Mouse (Mus musculus): ENCODE measurements around the gene Ppm1a. TPM values are rescaled to one million over a fixed set of nuclear protein-coding genes. Genes with fewer than 3 reads are reported as not detected.
"Not testable (repeated sequence)": the region's sequence is repeated elsewhere in the genome, so short reads cannot be mapped to it uniquely, and the experiment has no call there.

The Ppm1a gene
- polyA plus RNA-seq, 1 experiment from 2014 or later = 20.0 TPM

DNA sequence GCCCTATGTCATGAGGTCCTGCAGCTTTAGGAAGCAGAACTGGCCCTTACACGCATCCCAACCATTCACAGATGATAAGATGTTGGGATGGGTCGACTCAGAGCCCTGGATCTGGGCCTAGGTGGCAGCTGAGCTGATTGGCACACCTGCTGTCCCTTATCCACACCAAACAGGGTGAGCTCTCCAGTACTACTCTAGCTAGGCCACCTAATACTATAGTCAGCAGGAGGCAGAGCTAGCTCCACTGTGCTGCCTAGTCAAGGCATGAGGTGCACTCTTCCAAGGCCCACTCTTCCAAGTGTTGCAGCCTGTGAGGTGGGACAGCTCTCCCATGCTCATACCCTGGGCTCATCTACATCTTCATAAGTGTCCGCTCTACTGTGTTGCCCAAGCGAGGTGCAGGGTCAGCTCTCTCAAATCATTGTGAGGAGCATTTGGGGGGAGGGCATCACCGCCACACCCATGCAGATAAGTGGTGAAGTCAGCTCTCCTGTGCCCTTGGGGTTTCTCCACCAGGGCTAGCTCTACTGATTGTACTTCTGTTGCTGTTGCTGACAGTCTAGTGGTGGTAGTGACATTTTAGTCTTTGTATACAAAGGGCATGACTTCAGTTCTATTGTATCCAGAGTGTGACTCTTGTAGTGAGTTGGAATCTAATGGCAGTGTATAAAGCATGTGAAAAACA is 12.4 kb downstream of the Ppm1a start:
- no peak overlapping the region for H3K27ac ChIP-seq (ENCODE audit: low read length)
- H3K36me3 ChIP-seq (ENCODE audit: control insufficient read depth, insufficient read depth, low read length) = no peaks in the 10 kb centered on the region
- H3K4me3 ChIP-seq (ENCODE audit: low read length) = no peak overlapping the region
- no peaks in the 10 kb centered on the region for H3K27me3 ChIP-seq (replicated peaks; ENCODE audit: control insufficient read depth, insufficient read depth, low read length)
- no peak overlapping the region for H3K9ac ChIP-seq (ENCODE audit: low read depth, low read length)
- peaks cover 11% of the 10 kb centered on the region for H3K4me1 ChIP-seq (ENCODE audit: control insufficient read depth, insufficient read depth, low read length)
- no peak overlapping the region for H3K4me2 ChIP-seq (ENCODE audit: low read depth, low read length)
- WGBS = 89% methylated on average over 5 of the region's 5 CpGs
- ATAC-seq = peak; percentile 47; the same call in 1 of the 2 replicates
- H3K9me3 ChIP-seq (ENCODE audit: control insufficient read depth, low read length) = no peaks in the 10 kb centered on the region; the same call in 1 of the 2 replicates

- H3K4me3 ChIP-seq (ENCODE audit: low read length) = no peak overlapping the region
- H3K27ac ChIP-seq (ENCODE audit: low read length) = no peak overlapping the region
- WGBS = 98% methylated on average over 2 of the region's 2 CpGs
- no peaks in the 10 kb centered on the region for H3K27me3 ChIP-seq (replicated peaks; ENCODE audit: control insufficient read depth, insufficient read depth, low read length)
- no peak overlapping the region for H3K4me2 ChIP-seq (ENCODE audit: low read depth, low read length)
- no peak for ATAC-seq
- H3K36me3 ChIP-seq (ENCODE audit: control insufficient read depth, insufficient read depth, low read length) = no peaks in the 10 kb centered on the region
- H3K9ac ChIP-seq (ENCODE audit: low read depth, low read length) = no peak overlapping the region
- H3K9me3 ChIP-seq (ENCODE audit: control insufficient read depth, low read length) = no peaks in the 10 kb centered on the region; the same call in 1 of the 2 replicates
- H3K4me1 ChIP-seq (ENCODE audit: control insufficient read depth, insufficient read depth, low read length) = peaks cover 11% of the 10 kb centered on the region
Measured at GRCm38 (mm10) chr12:72771153-72771552, 13.9 kb downstream of the Ppm1a start.

DNA sequence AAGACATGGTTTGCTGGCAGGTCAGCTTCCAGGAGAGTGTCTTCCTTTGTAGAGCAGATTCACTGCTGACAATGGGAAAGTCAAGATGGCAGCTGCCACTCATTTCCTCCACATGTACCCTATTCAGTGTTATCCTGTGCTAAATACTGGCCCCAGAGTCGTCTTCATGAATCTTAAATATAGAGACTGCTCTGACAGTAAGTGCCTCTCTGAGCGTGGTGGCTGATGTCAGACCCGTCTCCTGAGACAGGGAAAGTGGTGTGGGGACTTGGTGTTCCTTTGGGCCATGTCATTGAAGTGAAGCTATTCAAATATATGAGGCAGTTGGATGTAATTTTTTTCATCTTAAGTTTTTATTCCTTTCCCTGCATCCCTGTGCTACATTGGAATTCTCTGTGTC is 14.5 kb downstream of the Ppm1a start:
- no peak for ATAC-seq
- Histone ChIP-seq H3K36me3 (ENCODE audit: control insufficient read depth, insufficient read depth, low read length) (no peaks in the 10 kb centered on the region), H3K9me3 (ENCODE audit: control insufficient read depth, low read length) (no peaks in the 10 kb centered on the region; the same call in 1 of the 2 replicates), H3K27me3 (replicated peaks; ENCODE audit: control insufficient read depth, insufficient read depth, low read length) (no peaks in the 10 kb centered on the region), H3K27ac (ENCODE audit: low read length) (no peak overlapping the region), H3K9ac (ENCODE audit: low read depth, low read length) (no peak overlapping the region), H3K4me1 (ENCODE audit: control insufficient read depth, insufficient read depth, low read length) (peaks cover 11% of the 10 kb centered on the region), H3K4me3 (ENCODE audit: low read length) (no peak overlapping the region), H3K4me2 (ENCODE audit: low read depth, low read length) (no peak overlapping the region)
- 91% methylated on average over 3 of the region's 3 CpGs for WGBS

DNA sequence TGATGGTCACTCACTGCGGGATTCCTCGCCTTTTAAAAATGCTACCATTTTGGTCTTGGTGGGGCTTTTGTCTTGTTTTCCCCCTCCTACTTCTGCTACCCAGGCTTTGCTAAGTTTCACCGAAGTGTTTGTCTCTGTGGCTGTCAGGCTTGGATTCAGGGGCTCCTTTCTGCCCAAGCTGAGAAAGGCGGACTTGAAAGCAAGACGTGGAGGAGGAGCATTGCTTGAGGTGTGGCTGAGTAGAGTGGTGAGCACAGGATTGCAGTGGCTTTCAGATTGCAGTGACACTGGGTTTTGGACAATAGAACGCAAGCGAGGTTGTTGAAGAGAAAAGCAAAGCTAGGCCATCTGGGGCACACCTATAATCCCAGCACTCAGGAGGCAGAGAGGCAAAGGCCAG is 16.7 kb downstream of the Ppm1a start:
- ATAC-seq = no peak
- H3K9ac ChIP-seq (ENCODE audit: low read depth, low read length) = no peak overlapping the region
- H3K9me3 ChIP-seq (ENCODE audit: control insufficient read depth, low read length) = no peaks in the 10 kb centered on the region; the same call in 1 of the 2 replicates
- H3K27ac ChIP-seq (ENCODE audit: low read length) = no peak overlapping the region
- no peak overlapping the region for H3K4me3 ChIP-seq (ENCODE audit: low read length)
- H3K4me1 ChIP-seq (ENCODE audit: control insufficient read depth, insufficient read depth, low read length) = peaks cover 6% of the 10 kb centered on the region; the same call in 1 of the 2 replicates
- no peaks in the 10 kb centered on the region for H3K36me3 ChIP-seq (ENCODE audit: control insufficient read depth, insufficient read depth, low read length)
- H3K27me3 ChIP-seq (replicated peaks; ENCODE audit: control insufficient read depth, insufficient read depth, low read length) = no peaks in the 10 kb centered on the region
- WGBS = 75% methylated on average over 7 of the region's 7 CpGs
- H3K4me2 ChIP-seq (ENCODE audit: low read depth, low read length) = no peak overlapping the region

DNA sequence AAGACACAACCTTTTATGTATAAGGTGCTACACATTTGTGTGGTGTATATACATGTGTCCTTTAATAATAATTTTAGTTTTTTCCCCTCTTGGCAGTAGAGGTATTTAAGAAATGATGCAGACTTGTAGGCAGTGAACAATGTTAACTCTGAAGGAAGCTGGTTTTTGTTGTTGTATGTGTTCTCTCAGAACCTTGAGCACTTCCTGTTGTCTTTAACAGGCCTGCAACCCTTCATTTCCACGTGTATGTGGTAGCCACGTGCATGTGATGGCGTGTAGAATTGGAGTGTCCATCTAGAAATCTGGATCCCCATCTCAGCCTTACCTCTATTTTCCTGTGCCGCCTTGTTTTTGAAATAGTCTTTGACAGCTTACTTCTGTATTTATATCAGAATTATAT is 20.0 kb downstream of the Ppm1a start:
- Histone ChIP-seq H3K36me3 (ENCODE audit: control insufficient read depth, insufficient read depth, low read length) (no peaks in the 10 kb centered on the region), H3K9ac (ENCODE audit: low read depth, low read length) (no peak overlapping the region), H3K4me3 (ENCODE audit: low read length) (no peak overlapping the region), H3K27me3 (replicated peaks; ENCODE audit: control insufficient read depth, insufficient read depth, low read length) (no peaks in the 10 kb centered on the region), H3K4me2 (ENCODE audit: low read depth, low read length) (no peak overlapping the region), H3K27ac (ENCODE audit: low read length) (no peak overlapping the region), H3K4me1 (ENCODE audit: control insufficient read depth, insufficient read depth, low read length) (no peaks in the 10 kb centered on the region), H3K9me3 (ENCODE audit: control insufficient read depth, low read length) (no peaks in the 10 kb centered on the region)
- 69% methylated on average over 4 of the region's 4 CpGs for WGBS
- ATAC-seq = no peak

GRCm38 (mm10) chr12:72780136-72780535 is 22.9 kb downstream of the Ppm1a start:
- Histone ChIP-seq H3K4me1 (ENCODE audit: control insufficient read depth, insufficient read depth, low read length) (no peaks in the 10 kb centered on the region), H3K27ac (ENCODE audit: low read length) (no peak overlapping the region), H3K36me3 (ENCODE audit: control insufficient read depth, insufficient read depth, low read length) (peaks cover 3% of the 10 kb centered on the region), H3K9me3 (ENCODE audit: control insufficient read depth, low read length) (no peaks in the 10 kb centered on the region), H3K4me3 (ENCODE audit: low read length) (no peak overlapping the region), H3K27me3 (replicated peaks; ENCODE audit: control insufficient read depth, insufficient read depth, low read length) (no peaks in the 10 kb centered on the region), H3K9ac (ENCODE audit: low read depth, low read length) (no peak overlapping the region), H3K4me2 (ENCODE audit: low read depth, low read length) (no peak overlapping the region)
- 81% methylated on average over 5 of the region's 5 CpGs for WGBS
- ATAC-seq = no peak

DNA sequence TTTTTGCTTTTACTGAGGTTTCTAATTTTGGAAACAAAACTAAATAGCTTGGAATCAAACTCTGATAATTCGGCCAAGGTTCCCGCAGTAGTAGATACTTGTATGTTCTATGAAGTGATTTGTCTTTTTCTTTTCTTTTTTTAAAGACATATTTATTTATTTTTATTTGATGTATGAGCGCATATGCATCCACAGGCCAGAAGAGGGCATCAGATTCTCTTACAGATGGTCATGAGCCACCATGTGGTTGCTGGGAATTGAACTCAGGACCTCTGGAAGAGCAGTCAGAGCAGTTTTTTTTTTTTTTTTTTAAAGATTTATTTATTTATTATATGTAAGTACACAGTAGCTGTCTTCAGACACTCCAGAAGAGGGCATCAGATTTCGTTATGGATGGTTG is 25.5 kb downstream of the Ppm1a start:
- ATAC-seq; H3K27me3 ChIP-seq (replicated peaks; ENCODE audit: control insufficient read depth, insufficient read depth, low read length); H3K4me2 ChIP-seq (ENCODE audit: low read depth, low read length); H3K9ac ChIP-seq (ENCODE audit: low read depth, low read length); H3K27ac ChIP-seq (ENCODE audit: low read length); H3K4me3 ChIP-seq (ENCODE audit: low read length); H3K9me3 ChIP-seq (ENCODE audit: control insufficient read depth, low read length); H3K4me1 ChIP-seq (ENCODE audit: control insufficient read depth, insufficient read depth, low read length); H3K36me3 ChIP-seq (ENCODE audit: control insufficient read depth, insufficient read depth, low read length): not testable (repeated sequence)
- 84% methylated on average over 4 of the region's 4 CpGs for WGBS

DNA sequence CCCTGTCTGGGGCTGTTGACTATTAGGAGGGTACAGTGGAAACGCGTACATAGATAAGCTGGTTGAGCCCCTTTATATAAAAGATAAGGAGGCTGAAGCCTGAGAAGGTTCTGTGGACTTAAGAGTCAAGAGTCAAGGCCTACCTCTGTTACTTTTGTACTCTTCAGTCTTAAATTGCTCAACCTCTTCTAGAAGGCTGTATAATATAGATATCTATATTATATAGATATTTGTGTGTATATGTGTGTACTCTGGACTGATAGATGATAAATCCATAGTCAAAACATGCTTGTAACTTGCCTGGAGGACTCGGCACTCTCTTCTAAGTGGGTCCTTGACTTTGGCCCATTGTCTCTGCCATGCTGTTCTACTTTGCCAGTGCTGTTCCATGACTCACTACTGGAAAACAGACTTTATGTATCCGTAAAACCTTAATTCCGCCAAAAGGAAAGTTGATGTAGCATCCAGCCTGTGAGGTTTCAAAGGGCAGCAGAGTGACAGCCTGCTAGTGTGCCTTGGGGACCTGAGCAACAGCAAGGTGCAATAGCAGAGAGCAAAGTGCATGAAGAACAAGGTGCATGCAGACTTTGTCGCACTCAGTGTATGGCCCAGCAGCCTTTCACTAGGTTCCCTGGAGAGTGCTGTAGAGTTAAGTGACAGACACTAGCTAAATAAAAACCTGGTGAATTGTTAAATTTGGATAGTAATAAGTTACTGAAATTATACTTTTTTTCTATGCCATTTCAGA is 28.1 kb downstream of the Ppm1a start:
- H3K9me3 ChIP-seq (ENCODE audit: control insufficient read depth, low read length) = no peaks in the 10 kb centered on the region
- H3K4me2 ChIP-seq (ENCODE audit: low read depth, low read length) = 0 out of 2 replicates have a peak overlapping the region, but pooled peaks have one; percentile 3
- 76% methylated on average over 6 of the region's 6 CpGs for WGBS
- peak; percentile 96 for ATAC-seq
- H3K27me3 ChIP-seq (replicated peaks; ENCODE audit: control insufficient read depth, insufficient read depth, low read length) = no peaks in the 10 kb centered on the region
- peak overlapping the region; percentile 57 for H3K27ac ChIP-seq (ENCODE audit: low read length)
- H3K4me1 ChIP-seq (ENCODE audit: control insufficient read depth, insufficient read depth, low read length) = peaks cover 3% of the 10 kb centered on the region
- peaks cover 7% of the 10 kb centered on the region for H3K36me3 ChIP-seq (ENCODE audit: control insufficient read depth, insufficient read depth, low read length)
- no peak overlapping the region for H3K4me3 ChIP-seq (ENCODE audit: low read length)
- no peak overlapping the region for H3K9ac ChIP-seq (ENCODE audit: low read depth, low read length)

DNA sequence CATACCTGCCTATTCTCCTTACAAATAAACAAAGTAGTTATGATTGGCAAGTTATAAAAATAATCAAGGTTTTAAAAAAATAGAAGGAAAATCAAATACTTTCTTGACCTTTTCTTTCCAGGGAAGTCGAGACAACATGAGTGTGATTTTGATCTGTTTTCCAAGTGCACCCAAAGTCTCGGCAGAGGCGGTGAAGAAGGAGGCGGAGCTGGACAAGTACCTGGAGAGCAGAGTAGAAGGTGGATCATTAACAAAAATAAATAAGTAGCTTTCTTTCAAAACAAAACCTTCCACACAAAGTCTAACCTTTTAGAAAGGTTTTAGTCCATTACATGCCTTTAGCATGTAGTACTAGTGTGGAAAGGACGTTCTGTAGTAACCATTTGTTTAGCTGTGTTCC is 29.3 kb downstream of the Ppm1a start:
- Histone ChIP-seq H3K4me1 (ENCODE audit: control insufficient read depth, insufficient read depth, low read length) (peaks cover 3% of the 10 kb centered on the region), H3K27ac (ENCODE audit: low read length) (no peak overlapping the region), H3K9me3 (ENCODE audit: control insufficient read depth, low read length) (no peaks in the 10 kb centered on the region), H3K36me3 (ENCODE audit: control insufficient read depth, insufficient read depth, low read length) (peaks cover 9% of the 10 kb centered on the region), H3K4me2 (ENCODE audit: low read depth, low read length) (no peak overlapping the region), H3K27me3 (replicated peaks; ENCODE audit: control insufficient read depth, insufficient read depth, low read length) (no peaks in the 10 kb centered on the region), H3K4me3 (ENCODE audit: low read length) (no peak overlapping the region), H3K9ac (ENCODE audit: low read depth, low read length) (no peak overlapping the region)
- 83% methylated on average over 5 of the region's 5 CpGs for WGBS
- no peak for ATAC-seq

All from intestine, embryonic 16.5 days (tissue).